Mouse (Mus musculus) hindbrain, embryonic 15.5 days (tissue): ENCODE results near the gene Acad11. TPM values are rescaled to one million over a fixed set of nuclear protein-coding genes. Genes with fewer than 3 reads are reported as not detected.

Experiments used
- ATAC-seq: fragments of 200-750 bp; cut with Nextera tagmentation; 2 replicates; pipeline ENCODE4 v1.8.0; 2017; ENCODE audit warnings: low read depth, moderate number of reproducible peaks, moderate TSS enrichment; ENCODE audit not compliant: low FRiP score
- H3K27ac ChIP-seq: fragments of 300-500 bp; sonication (generic); replicated peaks from 2 replicates; pipeline ENCODE4 v1.5.1; 2015; ENCODE audit warnings: mild to moderate bottlenecking, inconsistent platforms
- H3K27me3 ChIP-seq: fragments of 300-500 bp; sonication (generic); 2 replicates; pipeline ENCODE4 v1.6.1; 2015; ENCODE audit warnings: control low read depth, inconsistent platforms
- H3K36me3 ChIP-seq: fragments of 300-500 bp; sonication (generic); 2 replicates; pipeline ENCODE4 v1.6.1; 2015; ENCODE audit warnings: control low read depth, inconsistent platforms
- H3K4me1 ChIP-seq: fragments of 300-500 bp; sonication (generic); replicated peaks from 2 replicates; pipeline ENCODE4 v1.6.1; 2015; ENCODE audit warnings: control low read depth, inconsistent platforms
- H3K4me2 ChIP-seq: fragments of 300-500 bp; sonication (generic); 2 replicates; pipeline ENCODE4 v1.6.1; 2015; ENCODE audit warnings: moderate library complexity, mild to moderate bottlenecking, inconsistent platforms
- H3K4me3 ChIP-seq: fragments of 300-500 bp; sonication (generic); 2 replicates; pipeline ENCODE4 v1.5.1; 2015; ENCODE audit warnings: mild to moderate bottlenecking, inconsistent platforms
- H3K9ac ChIP-seq: fragments of 300-500 bp; sonication (generic); 2 replicates; pipeline ENCODE4 v1.6.1; 2015; ENCODE audit warnings: inconsistent platforms
- H3K9me3 ChIP-seq: fragments of 300-500 bp; sonication (generic); 2 replicates; pipeline ENCODE4 v1.6.1; 2016; ENCODE audit warnings: control low read depth, inconsistent platforms
- WGBS: fragments of 180-500 bp; shearing (Covaris S2); methylation state at CpG from one replicate; pipeline ENCODE4 v1.1.7; 2015; 5-methylcytosine and 5-hydroxymethylcytosine counted together
- polyA plus RNA-seq: library from polyadenylated mRNA; unstranded; fragments of >200 nt; fragmentation: Nextera tagmentation; extraction: Ambion mirVana; gene quantifications from 2 replicates; pipeline ENCODE4 v1.2.1, GENCODE M21; 2015

Gene Acad11
- polyA plus RNA-seq, 1 experiment from 2014 or later: 8.1 TPM

GRCm38 (mm10) chr9:104088555-104088954 is 25.4 kb downstream of the Acad11 start:
- H3K4me2 ChIP-seq: no peak overlapping the region
- H3K36me3 ChIP-seq: 0 out of 2 replicates have a peak, but pooled peaks cover 5% of the 10 kb centered on the region
- ATAC-seq: no peak
- 53% methylated on average over 8 of the region's 8 CpGs for WGBS
- peak overlapping the region; percentile 45; the same call in 1 of the 2 replicates for H3K27ac ChIP-seq
- no peaks in the 10 kb centered on the region for H3K9me3 ChIP-seq
- H3K4me1 ChIP-seq: no peaks in the 10 kb centered on the region
- H3K9ac ChIP-seq: no peak overlapping the region
- H3K27me3 ChIP-seq: no peaks in the 10 kb centered on the region
- H3K4me3 ChIP-seq: no peak overlapping the region

- Histone ChIP-seq H3K4me2 (no peak overlapping the region), H3K9me3 (no peaks in the 10 kb centered on the region), H3K4me3 (no peak overlapping the region), H3K9ac (no peak overlapping the region), H3K4me1 (no peaks in the 10 kb centered on the region), H3K27me3 (no peaks in the 10 kb centered on the region), H3K27ac (no peak overlapping the region), H3K36me3 (no peaks in the 10 kb centered on the region)
- no peak for ATAC-seq
- 96% methylated on average over 5 of the region's 5 CpGs for WGBS
These were observed 29.8 kb downstream of the Acad11 start for GRCm38 (mm10) chr9:104092945-104093344.

GRCm38 (mm10) chr9:104098256-104098655 is 35.1 kb downstream of the Acad11 start:
- no peak overlapping the region for H3K4me3 ChIP-seq
- H3K27me3 ChIP-seq: no peaks in the 10 kb centered on the region
- no peak for ATAC-seq
- no peaks in the 10 kb centered on the region for H3K4me1 ChIP-seq
- H3K27ac ChIP-seq: no peak overlapping the region
- H3K9ac ChIP-seq: no peak overlapping the region
- no peaks in the 10 kb centered on the region for H3K36me3 ChIP-seq
- no peaks in the 10 kb centered on the region for H3K9me3 ChIP-seq
- H3K4me2 ChIP-seq: no peak overlapping the region
- 84% methylated on average over 5 of the region's 5 CpGs for WGBS

GRCm38 (mm10) chr9:104099060-104099459 is 35.9 kb downstream of the Acad11 start:
- no peak overlapping the region for H3K27ac ChIP-seq
- no peak for ATAC-seq
- WGBS: 94% methylated on average over 11 of the region's 11 CpGs
- H3K9ac ChIP-seq: no peak overlapping the region
- H3K4me2 ChIP-seq: no peak overlapping the region
- no peaks in the 10 kb centered on the region for H3K4me1 ChIP-seq
- H3K4me3 ChIP-seq: no peak overlapping the region
- H3K27me3 ChIP-seq: no peaks in the 10 kb centered on the region
- H3K9me3 ChIP-seq: no peaks in the 10 kb centered on the region
- no peaks in the 10 kb centered on the region for H3K36me3 ChIP-seq

- 56% methylated on average over 7 of the region's 7 CpGs for WGBS
These were observed 37.6 kb downstream of the Acad11 start for GRCm38 (mm10) chr9:104100822-104101221.

GRCm38 (mm10) chr9:104101458-104101857 is 38.3 kb downstream of the Acad11 start:
- WGBS: 26% methylated on average over 3 of the region's 3 CpGs
- no peak overlapping the region for H3K4me2 ChIP-seq
- no peaks in the 10 kb centered on the region for H3K4me1 ChIP-seq
- H3K36me3 ChIP-seq: no peaks in the 10 kb centered on the region
- no peak for ATAC-seq
- H3K27ac ChIP-seq: no peak overlapping the region
- H3K9ac ChIP-seq: no peak overlapping the region
- H3K9me3 ChIP-seq: no peaks in the 10 kb centered on the region
- H3K4me3 ChIP-seq: no peak overlapping the region
- H3K27me3 ChIP-seq: no peaks in the 10 kb centered on the region

More at GRCm38 (mm10) chr9:104100822-104101221, 37.6 kb downstream of the Acad11 start:
- H3K27ac ChIP-seq: no peak overlapping the region
- ATAC-seq: no peak
- no peaks in the 10 kb centered on the region for H3K9me3 ChIP-seq
- no peaks in the 10 kb centered on the region for H3K4me1 ChIP-seq
- H3K9ac ChIP-seq: no peak overlapping the region
- no peaks in the 10 kb centered on the region for H3K36me3 ChIP-seq
- H3K27me3 ChIP-seq: no peaks in the 10 kb centered on the region
- H3K4me3 ChIP-seq: no peak overlapping the region
- H3K4me2 ChIP-seq: no peak overlapping the region

GRCm38 (mm10) chr9:104102301-104102700 is 39.1 kb downstream of the Acad11 start:
- WGBS: 40% methylated on average over 6 of the region's 6 CpGs
- no peak overlapping the region for H3K27ac ChIP-seq
- ATAC-seq: no peak

GRCm38 (mm10) chr9:104102901-104103300 is 39.7 kb downstream of the Acad11 start:
- Histone ChIP-seq H3K36me3 (no peaks in the 10 kb centered on the region), H3K4me3 (no peak overlapping the region), H3K9me3 (no peaks in the 10 kb centered on the region), H3K4me1 (no peaks in the 10 kb centered on the region), H3K4me2 (no peak overlapping the region), H3K9ac (no peak overlapping the region), H3K27me3 (no peaks in the 10 kb centered on the region), H3K27ac (no peak overlapping the region)
- 30% methylated on average over 2 of the region's 2 CpGs for WGBS
- ATAC-seq: no peak

More at GRCm38 (mm10) chr9:104102301-104102700, 39.1 kb downstream of the Acad11 start:
- Histone ChIP-seq H3K9me3 (no peaks in the 10 kb centered on the region), H3K36me3 (no peaks in the 10 kb centered on the region), H3K4me1 (no peaks in the 10 kb centered on the region), H3K27me3 (no peaks in the 10 kb centered on the region), H3K4me3 (no peak overlapping the region), H3K4me2 (no peak overlapping the region), H3K9ac (no peak overlapping the region)

GRCm38 (mm10) chr9:104104986-104105385 is 41.8 kb downstream of the Acad11 start:
- H3K36me3 ChIP-seq: no peaks in the 10 kb centered on the region
- ATAC-seq: no peak
- WGBS: 77% methylated on average over 2 of the region's 2 CpGs

GRCm38 (mm10) chr9:104106930-104107329 is 43.8 kb downstream of the Acad11 start:
- H3K4me2 ChIP-seq: no peak overlapping the region
- no peak overlapping the region for H3K4me3 ChIP-seq
- H3K9ac ChIP-seq: no peak overlapping the region
- WGBS: 85% methylated on average over 9 of the region's 9 CpGs
- no peaks in the 10 kb centered on the region for H3K4me1 ChIP-seq
- no peaks in the 10 kb centered on the region for H3K27me3 ChIP-seq
- H3K27ac ChIP-seq: no peak overlapping the region
- H3K36me3 ChIP-seq: no peaks in the 10 kb centered on the region
- ATAC-seq: no peak
- H3K9me3 ChIP-seq: no peaks in the 10 kb centered on the region

More at GRCm38 (mm10) chr9:104104986-104105385, 41.8 kb downstream of the Acad11 start:
- H3K9me3 ChIP-seq: no peaks in the 10 kb centered on the region
- no peak overlapping the region for H3K27ac ChIP-seq
- H3K4me1 ChIP-seq: no peaks in the 10 kb centered on the region
- no peak overlapping the region for H3K9ac ChIP-seq
- no peak overlapping the region for H3K4me2 ChIP-seq
- no peaks in the 10 kb centered on the region for H3K27me3 ChIP-seq
- H3K4me3 ChIP-seq: no peak overlapping the region

- no peaks in the 10 kb centered on the region for H3K4me1 ChIP-seq
- ATAC-seq: no peak
- H3K4me3 ChIP-seq: no peak overlapping the region
- no peaks in the 10 kb centered on the region for H3K27me3 ChIP-seq
- H3K27ac ChIP-seq: no peak overlapping the region
- no peaks in the 10 kb centered on the region for H3K36me3 ChIP-seq
- WGBS: 79% methylated on average over 6 of the region's 6 CpGs
- no peaks in the 10 kb centered on the region for H3K9me3 ChIP-seq
- no peak overlapping the region for H3K9ac ChIP-seq
- no peak overlapping the region for H3K4me2 ChIP-seq
These were observed 44.3 kb downstream of the Acad11 start for GRCm38 (mm10) chr9:104107482-104107881.

- Histone ChIP-seq H3K9me3 (no peaks in the 10 kb centered on the region), H3K4me2 (no peak overlapping the region), H3K9ac (no peak overlapping the region), H3K27ac (no peak overlapping the region), H3K27me3 (no peaks in the 10 kb centered on the region), H3K36me3 (no peaks in the 10 kb centered on the region), H3K4me3 (no peak overlapping the region), H3K4me1 (no peaks in the 10 kb centered on the region)
- 73% methylated on average over 2 of the region's 2 CpGs for WGBS
- no peak for ATAC-seq
These were observed 45.5 kb downstream of the Acad11 start for GRCm38 (mm10) chr9:104108571-104109143.

GRCm38 (mm10) chr9:104109151-104109550 is 46.0 kb downstream of the Acad11 start:
- ATAC-seq: no peak
- Histone ChIP-seq H3K9me3 (no peaks in the 10 kb centered on the region), H3K36me3 (no peaks in the 10 kb centered on the region), H3K27ac (no peak overlapping the region), H3K9ac (no peak overlapping the region), H3K4me2 (no peak overlapping the region), H3K27me3 (no peaks in the 10 kb centered on the region), H3K4me1 (no peaks in the 10 kb centered on the region), H3K4me3 (no peak overlapping the region)
- WGBS: 92% methylated on average over 5 of the region's 5 CpGs
